Mouse (Mus musculus) cerebellum, adult 2 months (tissue): ENCODE measurements around the gene Gm6034.

Experiments used
- CTCF ChIP-seq: fragments of 200-500 bp; IDR thresholded peaks from 2 replicates; pipeline ENCODE4 v1.5.1; 2011; ENCODE audit warnings: low read depth, mild to moderate bottlenecking, control low read depth, low read length, moderate library complexity, borderline replicate concordance; ENCODE audit not compliant: insufficient read depth
- POLR2A ChIP-seq: fragments of 200-500 bp; IDR thresholded peaks from 2 replicates; pipeline ENCODE4 v1.6.1; 2011; ENCODE audit warnings: low read length, control low read depth, borderline replicate concordance; ENCODE audit not compliant: insufficient read depth

- TF ChIP-seq CTCF (no peak), POLR2A (no peak)
These were observed 17.6 kb upstream of the Gm6034 start for GRCm38 (mm10) chr17:36025197-36025596.
